Mouse (Mus musculus) left cerebral cortex, adult 6 months (tissue): Measurements from ENCODE around the gene Ppp4c. TPM values are rescaled to one million over a fixed set of nuclear protein-coding genes. Genes with fewer than 3 reads are reported as not detected.

Experiments
- long read RNA-seq, 2 experiments: library from polyadenylated mRNA; unstranded; transcript quantifications; one replicate each; pipeline ENCODE4 v2.0.0; 2019 to 2020
- polyA plus RNA-seq: library from polyadenylated mRNA; unstranded; fragments of <200 nt; fragmentation: Nextera tagmentation; gene quantifications from 2 replicates; pipeline ENCODE4 v1.2.3, GENCODE M21; 2021

Ppp4c gene
- polyA plus RNA-seq, result 53.5 and 61.0 TPM in 2 replicates
- long read RNA-seq, experiment 1, transcript Ppp4c-201 (9 exons, 1,359 nt), result major isoform, 147 of 184 reads
- long read RNA-seq, experiment 1, transcript Ppp4c-211 (8 exons, 1,400 nt), result minor isoform, 14 of 184 reads
- long read RNA-seq, experiment 1, partial matches to known transcripts, result 1 of 184 reads
- long read RNA-seq, experiment 1, other reads (novel, unspliced or antisense), result 20 of 184 reads
- long read RNA-seq, experiment 2, transcript Ppp4c-201 (9 exons, 1,359 nt), result major isoform, 39 of 49 reads
- long read RNA-seq, experiment 2, transcript Ppp4c-211 (8 exons, 1,400 nt), result minor isoform, 5 of 49 reads
- long read RNA-seq, experiment 2, partial matches to known transcripts, result 2 of 49 reads
- long read RNA-seq, experiment 2, other reads (novel, unspliced or antisense), result 2 of 49 reads

DNA sequence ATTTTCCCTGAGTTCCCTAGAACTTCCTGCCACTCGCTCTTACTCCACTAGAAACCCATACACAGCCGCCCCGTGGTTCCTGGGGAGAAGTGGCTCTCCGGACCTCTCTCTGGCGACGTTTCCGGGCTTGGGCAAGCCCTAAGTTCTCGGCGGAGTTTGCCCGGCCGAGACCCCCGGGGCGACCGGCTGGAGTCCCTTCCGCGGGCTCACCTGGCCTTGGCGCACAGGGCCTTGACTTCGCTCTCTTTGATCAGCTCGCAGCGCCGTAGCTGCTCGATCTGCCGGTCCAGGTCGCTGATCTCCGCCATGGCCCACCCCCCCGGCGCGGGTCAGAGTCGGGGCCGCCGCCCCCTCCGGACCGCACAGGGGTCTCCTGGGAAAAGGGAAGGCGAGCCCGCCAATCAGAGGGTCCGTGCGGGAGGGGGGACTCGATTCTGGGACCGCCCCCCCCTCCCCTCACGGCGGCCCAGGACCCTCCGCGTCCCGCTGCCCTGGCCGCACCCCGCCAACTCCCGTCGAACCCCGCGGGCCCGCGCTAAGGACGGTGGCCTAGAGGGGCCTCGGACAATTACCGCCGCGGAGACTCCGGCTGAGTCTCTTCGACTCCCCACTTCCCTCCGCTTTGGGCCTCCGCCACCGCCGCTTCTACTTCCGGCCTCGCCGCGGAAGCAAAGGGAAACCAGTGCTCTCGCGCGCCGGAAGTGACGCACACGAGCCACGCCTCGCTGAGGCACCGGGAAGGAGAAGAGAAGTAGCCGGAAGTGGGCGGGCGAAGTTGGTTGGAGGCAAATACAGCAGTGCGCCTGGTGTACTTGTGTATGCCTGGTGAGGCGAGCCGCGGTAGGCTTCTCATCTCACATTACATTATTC is at the start of gene Ppp4c:
Ppp4c (minus strand) TSS at position 646 of the 870 bp plus-strand sequence.

DNA sequence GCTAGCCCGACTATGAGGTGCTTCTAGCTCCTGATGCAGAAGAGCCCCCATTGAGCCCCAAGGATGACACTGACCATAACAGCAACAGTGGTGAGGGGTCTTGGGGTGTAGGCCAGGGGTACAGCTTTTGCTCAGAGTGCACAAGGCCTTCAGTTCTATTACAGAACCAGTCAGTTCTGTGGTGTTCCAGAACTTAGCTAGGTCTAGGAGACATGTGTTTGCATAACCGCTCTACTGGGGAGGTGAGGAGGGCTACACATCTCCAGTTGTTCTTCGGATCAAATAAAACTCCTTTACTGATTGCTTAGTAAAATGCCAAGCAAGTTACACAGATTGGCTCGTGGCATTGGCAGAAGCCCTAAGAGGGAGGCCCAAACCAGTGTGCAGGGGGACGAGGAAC is 39.2 kb upstream of the Ppp4c start, which contains the start of gene 4930451I11Rik:
4930451I11Rik (minus strand) TSS at position 101 of the 400 bp plus-strand sequence.

DNA sequence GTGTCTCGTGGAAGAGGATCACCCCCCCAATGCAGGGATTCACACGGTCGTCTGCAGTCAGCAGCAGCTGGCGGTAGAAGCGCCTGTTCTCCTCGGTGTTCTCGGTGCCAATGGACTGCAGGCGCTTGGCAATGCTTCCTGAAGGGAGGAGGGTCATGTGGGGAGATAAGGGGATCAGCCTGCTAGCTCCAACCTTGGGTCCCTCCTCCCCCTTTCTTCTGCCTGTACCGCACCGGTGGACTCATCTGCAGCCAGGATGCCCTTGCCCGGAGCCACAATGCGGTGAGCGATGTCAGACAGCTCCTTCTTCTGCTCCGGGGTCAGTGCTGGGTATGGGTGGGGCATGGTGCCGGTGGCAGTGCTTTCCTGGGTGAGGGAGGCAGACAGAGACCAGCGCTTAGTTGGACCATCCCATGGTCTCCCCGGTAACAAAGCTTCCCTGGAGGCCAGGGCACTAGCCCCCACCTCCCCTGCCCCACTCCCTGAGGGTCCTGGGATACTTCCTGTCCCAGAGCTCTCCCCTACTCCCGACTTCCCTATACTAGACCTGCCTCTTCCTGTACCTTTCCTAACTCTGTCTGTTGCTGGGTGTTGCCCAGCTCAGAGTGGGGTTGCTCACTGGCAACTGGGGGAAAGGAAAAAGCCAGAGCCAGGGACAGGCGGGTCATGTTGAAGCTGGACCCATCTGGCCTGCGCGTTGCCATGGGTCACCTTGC is 5.3 kb upstream of the Ppp4c start, which contains the start of gene Fam57b:
Fam57b (plus strand) TSS at position 258 of the 716 bp plus-strand sequence.

GRCm38 (mm10) chr7:126780971-126781635 is 11.2 kb downstream of the Ppp4c start, which contains the start of gene Tbx6:
Gene Tbx6, plus strand, starts transcription at chr7:126781483.

GRCm38 (mm10) chr7:126776598-126777057 is 15.7 kb downstream of the Ppp4c start, which contains the start of gene Ypel3:
Gene Ypel3, plus strand, starts transcription at chr7:126776955.

DNA sequence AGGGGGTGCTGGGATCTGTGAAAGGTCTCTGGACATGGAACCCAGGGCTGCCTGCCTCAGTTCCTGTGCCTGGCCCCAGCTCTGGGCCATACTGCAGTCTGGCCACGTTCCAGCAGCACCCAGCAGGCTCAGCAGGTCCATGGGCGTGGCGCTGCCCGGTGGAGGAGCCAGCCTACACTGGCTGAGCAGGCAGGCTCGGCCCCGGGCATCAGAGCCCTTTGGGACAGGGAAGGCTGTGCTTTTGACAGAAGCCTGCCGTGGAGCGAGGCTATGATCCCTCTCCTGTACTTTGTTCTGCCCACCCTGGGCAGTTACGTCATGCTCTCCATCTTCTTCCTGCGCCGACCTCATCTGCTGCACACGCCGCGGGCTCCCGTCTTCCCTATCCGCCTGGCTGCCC is 26.1 kb downstream of the Ppp4c start, which contains the start of gene Gdpd3:
Gdpd3 (plus strand) TSS at position 134 of the 400 bp plus-strand sequence.

DNA sequence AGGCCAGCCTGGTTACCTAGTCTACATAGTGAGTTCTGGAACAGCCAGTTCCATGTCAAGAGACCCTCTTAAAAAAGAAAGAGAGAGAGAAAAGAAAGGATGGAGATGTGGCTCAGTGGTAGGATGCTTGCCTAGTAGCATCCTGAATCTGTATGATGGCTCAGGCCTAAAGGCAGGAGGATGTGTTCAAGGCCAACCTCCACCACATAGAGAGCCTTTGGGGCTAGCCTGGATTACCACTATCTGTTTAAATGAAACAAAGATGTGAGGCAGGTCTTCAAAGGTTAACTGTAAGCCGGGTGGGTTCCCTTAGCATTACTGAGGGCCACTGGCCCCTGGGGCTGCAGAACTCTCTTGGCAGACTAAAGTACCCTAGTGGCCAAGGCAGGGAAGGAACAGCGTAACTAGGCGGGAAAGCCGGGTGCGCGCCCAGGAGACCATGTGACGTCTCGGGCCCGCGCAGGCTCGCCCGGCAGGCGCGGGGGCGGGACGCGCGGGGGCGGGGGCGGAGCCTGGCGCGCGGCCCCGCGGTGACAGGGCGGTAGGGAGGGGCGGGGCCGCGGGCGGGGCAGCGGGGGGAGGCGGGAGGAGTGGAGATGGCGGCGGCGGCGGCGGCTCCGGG is 33.1 kb downstream of the Ppp4c start, which contains the start of gene Mapk3:
Mapk3 (plus strand) TSS at position 552 of the 622 bp plus-strand sequence.

Other genes starting within 250 kb of the Ppp4c start
- 172 and 199 TPM in 2 replicates for gene Eif3c, start 226.1 kb downstream of the Ppp4c start, polyA plus RNA-seq
- 0.43 and 0.50 TPM in 2 replicates for gene Apobr, start 207.6 kb downstream of the Ppp4c start, polyA plus RNA-seq
- 14.3 and 14.5 TPM in 2 replicates for gene Cln3, start 206.7 kb downstream of the Ppp4c start, polyA plus RNA-seq
- not detected in 2 replicates for gene Il27, start 197.6 kb downstream of the Ppp4c start, polyA plus RNA-seq
- gene Nupr1, start 161.6 kb downstream of the Ppp4c start, polyA plus RNA-seq, result 44.2 and 54.6 TPM in 2 replicates
- gene Sgf29, start 143.2 kb downstream of the Ppp4c start, polyA plus RNA-seq, result 29.1 and 30.0 TPM in 2 replicates
- gene Sult1a1, start 116.1 kb downstream of the Ppp4c start, polyA plus RNA-seq, result 13.9 and 18.1 TPM in 2 replicates
- 240 and 251 TPM in 2 replicates for gene Bola2, start 97.1 kb downstream of the Ppp4c start, polyA plus RNA-seq
- gene Slx1b, start 96.7 kb downstream of the Ppp4c start, polyA plus RNA-seq, result 10.0 and 10.4 TPM in 2 replicates
- gene Coro1a, start 84.7 kb downstream of the Ppp4c start, polyA plus RNA-seq, result 128 and 147 TPM in 2 replicates
- 34.5 and 44.7 TPM in 2 replicates for gene Mapk3, start 32.9 kb downstream of the Ppp4c start, polyA plus RNA-seq
- gene Gdpd3, start 26.2 kb downstream of the Ppp4c start, polyA plus RNA-seq, result 0.40 and 0.59 TPM in 2 replicates
- gene Ypel3, start 15.5 kb downstream of the Ppp4c start, polyA plus RNA-seq, result 119 and 625 TPM in 2 replicates
- gene Tbx6, start 11.0 kb downstream of the Ppp4c start, polyA plus RNA-seq, result 0.20 TPM in 1 of 2 replicates, not detected in the other
- gene Fam57b, start 5.2 kb upstream of the Ppp4c start, polyA plus RNA-seq, result 5.9 and 8.8 TPM in 2 replicates
- gene 4930451I11Rik, start 39.1 kb upstream of the Ppp4c start, polyA plus RNA-seq, result 1.2 and 2.7 TPM in 2 replicates
- gene Doc2a, start 54.9 kb upstream of the Ppp4c start, polyA plus RNA-seq, result 14.1 and 30.1 TPM in 2 replicates
- 3.4 and 4.3 TPM in 2 replicates for gene Hirip3, start 69.5 kb upstream of the Ppp4c start, polyA plus RNA-seq
- 44.1 and 57.6 TPM in 2 replicates for gene Ino80e, start 69.9 kb upstream of the Ppp4c start, polyA plus RNA-seq
- 9.7 and 10.8 TPM in 2 replicates for gene Taok2, start 92.2 kb upstream of the Ppp4c start, polyA plus RNA-seq
- 30.6 and 32.0 TPM in 2 replicates for gene Tmem219, start 130.4 kb upstream of the Ppp4c start, polyA plus RNA-seq
- 260 and 277 TPM in 2 replicates for gene Kctd13, start 136.4 kb upstream of the Ppp4c start, polyA plus RNA-seq
- 11.2 and 13.6 TPM in 2 replicates for gene Asphd1, start 157.1 kb upstream of the Ppp4c start, polyA plus RNA-seq
- 68.2 and 74.7 TPM in 2 replicates for gene Sez6l2, start 158.1 kb upstream of the Ppp4c start, polyA plus RNA-seq
- gene Cdipt, start 183.4 kb upstream of the Ppp4c start, polyA plus RNA-seq, result 223 and 227 TPM in 2 replicates
- gene Cdiptos, start 183.6 kb upstream of the Ppp4c start, polyA plus RNA-seq, result 0.32 and 0.79 TPM in 2 replicates
- gene Mvp, start 222.1 kb upstream of the Ppp4c start, polyA plus RNA-seq, result 3.3 and 3.4 TPM in 2 replicates
- gene Pagr1b, start 224.0 kb upstream of the Ppp4c start, polyA plus RNA-seq, result 0.64 TPM in 1 of 2 replicates, not detected in the other
- gene Pagr1a, start 224.9 kb upstream of the Ppp4c start, polyA plus RNA-seq, result 3.0 and 33.4 TPM in 2 replicates
- gene Gm42742, start 228.6 kb upstream of the Ppp4c start, polyA plus RNA-seq, result 19.0 and 44.2 TPM in 2 replicates
- gene Prrt2, start 228.7 kb upstream of the Ppp4c start, polyA plus RNA-seq, result 86.8 and 193 TPM in 2 replicates
- 6.6 and 36.1 TPM in 2 replicates for gene Maz, start 234.5 kb upstream of the Ppp4c start, polyA plus RNA-seq
- gene Kif22, start 250.0 kb upstream of the Ppp4c start, polyA plus RNA-seq, result 18.0 and 24.4 TPM in 2 replicates